Mouse (Mus musculus) left cerebral cortex, adult 2 months (tissue): ENCODE results near the gene Vmn1r230. TPM values are rescaled to one million over a fixed set of nuclear protein-coding genes. Genes with fewer than 3 reads are reported as not detected.

ENCODE experiments used
- DNase-seq, 2 experiments: peaks; one replicate each; pipeline ENCODE4 v3.0.0; 2021 to 2022; ENCODE audit warnings: low spot score in 2 of 2, mixed read lengths in 1 of 2; ENCODE audit errors: extremely low spot score in 1 of 2
- H3K27ac ChIP-seq: fragments of 200-600 bp; 2 replicates; pipeline ENCODE4 v1.8.1; 2022
- H3K4me3 ChIP-seq: fragments of 200-600 bp; 2 replicates; pipeline ENCODE4 v1.8.1; 2022
- CTCF ChIP-seq: fragments of 200-600 bp; IDR thresholded peaks from 2 replicates; pipeline ENCODE4 v1.8.1; 2022; ENCODE audit warnings: antibody characterized with exemption, mild to moderate bottlenecking, moderate library complexity
- intact Hi-C: fragments of 180-260 bp; cut with DNase I; formaldehyde crosslinking; loops from one replicate; pipeline ENCODE4 v1.15.1; 2025
- long read RNA-seq, 2 experiments: library from polyadenylated mRNA; stranded (forward); transcript quantifications; one replicate each; pipeline ENCODE4 v2.0.0; 2021; ENCODE audit warnings: borderline mapping rate in 2 of 2
- total RNA-seq, 2 experiments: library from RNA; stranded (reverse); gene quantifications; 2 replicates each; pipeline ENCODE4 v1.2.3; 2021

Vmn1r230 gene
- not detected for total RNA-seq
- long read RNA-seq, experiment 1 = 0 reads
- long read RNA-seq, experiment 2 = 0 reads

DNA sequence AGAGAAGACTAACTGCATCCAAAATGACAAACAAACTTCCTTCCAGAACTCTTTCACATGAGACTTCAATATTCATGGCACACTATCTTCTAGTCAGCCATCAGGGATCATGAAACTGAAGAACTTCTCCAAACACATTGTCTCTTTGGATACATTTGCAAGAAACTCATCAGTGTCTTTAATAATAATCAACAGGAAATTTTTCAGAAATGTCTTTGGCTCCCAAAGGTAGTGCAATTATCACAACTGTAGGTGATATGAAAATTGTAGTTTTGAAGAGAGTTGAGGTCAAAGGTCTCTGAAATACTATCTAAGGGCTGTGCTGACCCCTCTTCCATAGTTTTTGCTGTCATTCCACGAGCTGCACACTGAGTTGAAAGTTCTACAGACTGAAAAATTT is at the start of gene Vmn1r230:
Gene Vmn1r230, plus strand, starts transcription at position 301 of the 400 bp plus-strand sequence.
- Histone ChIP-seq H3K27ac (no peak within 1 kb of the TSS), H3K4me3 (no peak within 1 kb of the TSS)
- no peak for TF ChIP-seq CTCF
- intact Hi-C loops = no loop called here
- no peak for DNase-seq

DNA sequence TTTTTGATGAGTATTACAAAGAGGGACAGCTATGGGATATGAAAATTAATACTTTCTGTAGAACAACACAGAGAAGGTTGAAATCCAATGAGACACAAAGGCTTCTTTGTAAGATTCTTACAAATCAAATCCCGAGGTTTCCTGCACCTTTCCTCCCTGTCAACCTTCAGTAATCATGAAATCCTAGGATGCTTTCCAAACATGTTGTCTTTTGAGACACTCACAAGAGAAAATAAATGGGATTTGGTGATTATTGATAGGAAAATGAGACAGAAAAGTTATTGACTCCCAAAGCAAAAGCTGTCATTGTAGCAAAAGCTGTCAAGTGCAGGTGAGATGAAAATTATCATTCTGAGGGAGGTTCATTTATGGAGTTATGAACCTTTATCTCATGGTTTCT is 29.0 kb upstream of the Vmn1r230 start, which contains the start of gene Vmn1r229:
Gene Vmn1r229, plus strand, starts transcription at position 301 of the 400 bp plus-strand sequence.
- intact Hi-C loops = no loop called here
- no peak for DNase-seq
- no peak for TF ChIP-seq CTCF
- no peak within 1 kb of the TSS for H3K27ac ChIP-seq
- no peak within 1 kb of the TSS for H3K4me3 ChIP-seq

Other genes with a start within 250 kb of the Vmn1r230 start
- not detected for gene Vmn2r110, start 244.0 kb upstream of the Vmn1r230 start, total RNA-seq
- gene Fpr-rs3, start 215.6 kb upstream of the Vmn1r230 start, total RNA-seq = not detected
- gene Vmn1r226, start 157.6 kb upstream of the Vmn1r230 start, total RNA-seq = not detected
- not detected for gene Vmn1r227, start 110.6 kb upstream of the Vmn1r230 start, total RNA-seq
- gene Vmn1r228, start 54.3 kb upstream of the Vmn1r230 start, total RNA-seq = not detected
- gene Vmn1r229, start 28.9 kb upstream of the Vmn1r230 start, total RNA-seq = under 1 TPM; 0.05 to 0.14 TPM
- not detected for gene Vmn1r231, start 64.6 kb downstream of the Vmn1r230 start, total RNA-seq
- not detected for gene Vmn1r232, start 79.3 kb downstream of the Vmn1r230 start, total RNA-seq
- gene Ppp2r1a, start 104.9 kb downstream of the Vmn1r230 start, total RNA-seq = 100 to 1,000 TPM; 537 to 542 TPM
- gene Vmn1r233, start 156.0 kb downstream of the Vmn1r230 start, total RNA-seq = not detected
- 10 to 100 TPM; 19.7 to 22.4 TPM for gene Zfp160, start 168.5 kb downstream of the Vmn1r230 start, total RNA-seq